Mouse (Mus musculus) kidney, adult 2 months (tissue): ENCODE measurements around the gene Wasf3.

Source experiments
- CTCF ChIP-seq: fragments of 200-500 bp; conservative IDR thresholded peaks from 2 replicates; pipeline ENCODE4 v1.5.1; 2011; ENCODE audit warnings: low read depth, mild to moderate bottlenecking, control low read depth, low read length, moderate library complexity, mixed read lengths; ENCODE audit not compliant: insufficient read depth, insufficient read length
- POLR2A ChIP-seq: fragments of 200-500 bp; IDR thresholded peaks from one replicate; pipeline ENCODE4 v1.6.1; 2011; ENCODE audit warnings: low read depth, low read length, control low read depth

GRCm38 (mm10) chr5:146368971-146369370, 15.8 kb upstream of the Wasf3 start:
- TF ChIP-seq POLR2A (no peak), CTCF (no peak)
